Mouse (Mus musculus) embryonic fibroblast, embryonic 13.5 days (primary cell): Measurements from ENCODE around the gene Ranbp3.

Source experiments
- CTCF ChIP-seq: IDR thresholded peaks from 2 replicates; pipeline ENCODE4 v1.5.1; 2011; ENCODE audit warnings: mild to moderate bottlenecking, control low read depth, low read length, moderate library complexity, borderline replicate concordance; ENCODE audit not compliant: insufficient read depth
- POLR2A ChIP-seq: IDR thresholded peaks from 2 replicates; pipeline ENCODE4 v1.6.1; 2011; ENCODE audit warnings: low read depth, mild to moderate bottlenecking, control low read depth, low read length, moderate library complexity

DNA sequence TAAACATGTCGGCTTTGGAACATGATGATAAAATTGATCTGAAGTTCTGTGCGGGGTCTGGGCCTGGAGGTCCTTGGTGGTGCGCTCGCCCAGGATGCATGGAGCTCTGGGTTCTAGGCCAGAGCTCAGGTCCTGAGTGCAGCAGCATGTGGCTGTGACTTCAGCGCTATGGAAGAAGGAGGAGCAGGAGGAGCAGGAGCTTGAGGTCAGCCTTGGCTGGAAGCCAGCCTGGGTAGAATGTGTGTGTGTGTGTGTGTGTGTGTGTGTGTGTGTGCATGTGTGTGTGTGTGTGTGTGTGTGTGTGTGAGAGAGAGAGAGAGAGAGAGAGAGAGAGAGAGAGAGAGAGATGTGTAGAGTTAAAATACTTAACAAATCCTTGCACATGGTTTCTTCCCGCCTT is 16.9 kb upstream of the Ranbp3 start:
- TF ChIP-seq CTCF (no peak), POLR2A (no peak)
